Mouse (Mus musculus) MEL (cell line): ENCODE measurements around the gene Ctdnep1. TPM values are rescaled to one million over a fixed set of nuclear protein-coding genes. Genes with fewer than 3 reads are reported as not detected.

Experiments used
- DNase-seq: peaks from one replicate; pipeline ENCODE4 v3.0.0; 2011; ENCODE audit warnings: low read depth, low spot score
- H3K27ac ChIP-seq: 2 replicates; pipeline ENCODE4 v1.5.1; 2012; ENCODE audit warnings: low read depth, mild to moderate bottlenecking, control low read depth, low read length, moderate library complexity; ENCODE audit not compliant: control insufficient read depth
- H3K27me3 ChIP-seq, 2 experiments: fragments of 150-350 bp in 1 of 2; sonication (generic) in 1 of 2; 2 replicates each; pipeline ENCODE4 v1.6.1; 2012; ENCODE audit warnings: low read length in 2 of 2, mild to moderate bottlenecking in 2 of 2, improper control_type of control experiment in 1 of 2, moderate library complexity in 1 of 2; ENCODE audit not compliant: insufficient read depth in 2 of 2, control insufficient read depth in 1 of 2
- H3K36me3 ChIP-seq, 2 experiments: 2 replicates each; pipeline ENCODE4 v1.6.1; 2012 to 2014; ENCODE audit warnings: low read length in 2 of 2, improper control_type of control experiment in 1 of 2, inconsistent platforms in 1 of 2, mild to moderate bottlenecking in 1 of 2; ENCODE audit not compliant: insufficient read depth in 2 of 2, control insufficient read depth in 1 of 2
- H3K4me1 ChIP-seq, 2 experiments: fragments of 150-350 bp in 1 of 2; sonication (generic) in 1 of 2; 2 replicates each; pipeline ENCODE4 v1.6.1; 2012; ENCODE audit warnings: low read length in 2 of 2, improper control_type of control experiment in 1 of 2, mild to moderate bottlenecking in 1 of 2; ENCODE audit not compliant: insufficient read depth in 2 of 2, control insufficient read depth in 1 of 2
- H3K4me3 ChIP-seq, 2 experiments: fragments of 150-350 bp in 1 of 2; sonication (generic) in 1 of 2; 2 replicates each; pipeline ENCODE4 v1.5.1; 2012; ENCODE audit warnings: low read depth in 2 of 2, low read length in 2 of 2, mild to moderate bottlenecking in 2 of 2, moderate library complexity in 2 of 2, control low read depth in 1 of 2, improper control_type of control experiment in 1 of 2; ENCODE audit not compliant: control insufficient read depth in 1 of 2, insufficient read depth in 1 of 2
- H3K79me2 ChIP-seq: 2 replicates; pipeline ENCODE4 v1.6.1; 2012; ENCODE audit warnings: mild to moderate bottlenecking, low read length, moderate library complexity; ENCODE audit not compliant: control insufficient read depth, poor library complexity, insufficient read depth
- H3K9ac ChIP-seq: 2 replicates; pipeline ENCODE4 v1.6.1; 2012; ENCODE audit warnings: low read depth, mild to moderate bottlenecking, control low read depth, low read length, moderate library complexity; ENCODE audit not compliant: control insufficient read depth, poor library complexity, severe bottlenecking
- H3K9me3 ChIP-seq: fragments of 150-350 bp; sonication (generic); replicated peaks from 2 replicates; pipeline ENCODE4 v1.6.1; 2012; ENCODE audit warnings: mild to moderate bottlenecking, low read length, improper control_type of control experiment, moderate library complexity; ENCODE audit not compliant: insufficient read depth
- CHD1 ChIP-seq: IDR thresholded peaks from 2 replicates; pipeline ENCODE4 v1.6.1; 2012; ENCODE audit warnings: low read depth, mild to moderate bottlenecking, inconsistent platforms, low read length, improper control_type of control experiment
- CHD2 ChIP-seq: IDR thresholded peaks from 2 replicates; pipeline ENCODE4 v1.6.1; 2011; ENCODE audit warnings: low read length, improper control_type of control experiment
- CTCF ChIP-seq, 3 experiments: IDR thresholded peaks in 2 of 3; conservative IDR thresholded peaks in 1 of 3; 2 replicates each; pipeline ENCODE4 v1.5.1; 2011 to 2012; ENCODE audit warnings: low read length in 3 of 3, low read depth in 2 of 3, mild to moderate bottlenecking in 2 of 3, improper control_type of control experiment in 1 of 3, inconsistent platforms in 1 of 3, mixed read lengths in 1 of 3, moderate library complexity in 1 of 3; ENCODE audit not compliant: control insufficient read depth in 1 of 3, insufficient read depth in 1 of 3, poor library complexity in 1 of 3, severe bottlenecking in 1 of 3
- E2F4 ChIP-seq: IDR thresholded peaks from 2 replicates; pipeline ENCODE4 v1.6.1; 2011; ENCODE audit warnings: low read depth, low read length, improper control_type of control experiment, borderline replicate concordance
- ELF1 ChIP-seq: IDR thresholded peaks from 2 replicates; pipeline ENCODE4 v1.6.1; 2014; ENCODE audit warnings: low read depth, mild to moderate bottlenecking, inconsistent platforms, low read length, improper control_type of control experiment, moderate library complexity
- EP300 ChIP-seq, 2 experiments: IDR thresholded peaks; 2 replicates each; pipeline ENCODE4 v1.6.1; 2011; ENCODE audit warnings: improper control_type of control experiment in 2 of 2, low read length in 2 of 2, low read depth in 1 of 2, mild to moderate bottlenecking in 1 of 2
- ETS1 ChIP-seq: IDR thresholded peaks from 2 replicates; pipeline ENCODE4 v1.6.1; 2012; ENCODE audit warnings: low read depth, mild to moderate bottlenecking, inconsistent platforms, low read length, improper control_type of control experiment, moderate library complexity
- HCFC1 ChIP-seq: IDR thresholded peaks from 2 replicates; pipeline ENCODE4 v1.6.1; 2012; ENCODE audit warnings: low read depth, mild to moderate bottlenecking, inconsistent platforms, low read length, improper control_type of control experiment, moderate library complexity
- JUND ChIP-seq: IDR thresholded peaks from 2 replicates; pipeline ENCODE4 v1.6.1; 2011; ENCODE audit warnings: low read depth, mild to moderate bottlenecking, improper control_type of control experiment, low read length
- KAT2A ChIP-seq: conservative IDR thresholded peaks from 2 replicates; pipeline ENCODE4 v1.6.1; 2012; ENCODE audit warnings: low read depth, low read length, improper control_type of control experiment, inconsistent platforms
- MAFK ChIP-seq: IDR thresholded peaks from 2 replicates; pipeline ENCODE4 v1.6.1; 2011; ENCODE audit warnings: low read depth, mild to moderate bottlenecking, low read length, improper control_type of control experiment, borderline replicate concordance
- MXI1 ChIP-seq: IDR thresholded peaks from 2 replicates; pipeline ENCODE4 v1.6.1; 2011; ENCODE audit warnings: mild to moderate bottlenecking, low read depth, low read length, improper control_type of control experiment
- MYB ChIP-seq: IDR thresholded peaks from 2 replicates; pipeline ENCODE4 v1.6.1; 2011; ENCODE audit warnings: mild to moderate bottlenecking, low read depth, low read length, improper control_type of control experiment
- MYC ChIP-seq: IDR thresholded peaks from 2 replicates; pipeline ENCODE4 v1.6.1; 2011; ENCODE audit warnings: low read depth, mild to moderate bottlenecking, low read length, improper control_type of control experiment, moderate library complexity
- NELFE ChIP-seq: IDR thresholded peaks from 2 replicates; pipeline ENCODE4 v1.6.1; 2011; ENCODE audit warnings: low read depth, low read length, improper control_type of control experiment
- NRF1 ChIP-seq: IDR thresholded peaks from 2 replicates; pipeline ENCODE4 v1.6.1; 2014; ENCODE audit warnings: low read depth, mild to moderate bottlenecking, inconsistent platforms, low read length, improper control_type of control experiment, moderate library complexity; ENCODE audit not compliant: poor library complexity, insufficient read depth, severe bottlenecking
- POLR2A ChIP-seq, 2 experiments: IDR thresholded peaks; 2 replicates each; pipeline ENCODE4 v1.6.1; 2011 to 2012; ENCODE audit warnings: low read length in 2 of 2, mild to moderate bottlenecking in 2 of 2, control low read depth in 1 of 2, improper control_type of control experiment in 1 of 2, low read depth in 1 of 2, moderate library complexity in 1 of 2; ENCODE audit not compliant: control insufficient read depth in 1 of 2, insufficient read depth in 1 of 2, poor library complexity in 1 of 2
- POLR2AphosphoS2 ChIP-seq: IDR thresholded peaks from 2 replicates; pipeline ENCODE4 v1.6.1; 2011; ENCODE audit warnings: low read length, improper control_type of control experiment
- RAD21 ChIP-seq: IDR thresholded peaks from 2 replicates; pipeline ENCODE4 v1.6.1; 2011; ENCODE audit warnings: mild to moderate bottlenecking, low read depth, low read length, improper control_type of control experiment
- RCOR1 ChIP-seq: IDR thresholded peaks from 2 replicates; pipeline ENCODE4 v1.6.1; 2012; ENCODE audit warnings: low read depth, mild to moderate bottlenecking, inconsistent platforms, low read length, improper control_type of control experiment
- SMC3 ChIP-seq: IDR thresholded peaks from 2 replicates; pipeline ENCODE4 v1.6.1; 2011; ENCODE audit warnings: low read depth, low read length, improper control_type of control experiment
- TAL1 ChIP-seq: IDR thresholded peaks from 2 replicates; pipeline ENCODE4 v1.6.1; 2012; ENCODE audit warnings: mild to moderate bottlenecking, inconsistent platforms, low read length, moderate library complexity, mixed read lengths
- TCF12 ChIP-seq: IDR thresholded peaks from 2 replicates; pipeline ENCODE4 v1.6.1; 2014; ENCODE audit warnings: low read depth, mild to moderate bottlenecking, inconsistent platforms, low read length, improper control_type of control experiment, moderate library complexity
- UBTF ChIP-seq: IDR thresholded peaks from 2 replicates; pipeline ENCODE4 v1.6.1; 2012; ENCODE audit warnings: low read depth, mild to moderate bottlenecking, inconsistent platforms, low read length, improper control_type of control experiment, moderate library complexity, borderline replicate concordance; ENCODE audit not compliant: insufficient read depth
- USF1 ChIP-seq: IDR thresholded peaks from 2 replicates; pipeline ENCODE4 v1.6.1; 2014; ENCODE audit warnings: low read depth, mild to moderate bottlenecking, inconsistent platforms, low read length, improper control_type of control experiment, moderate library complexity
- USF2 ChIP-seq, 2 experiments: IDR thresholded peaks; 2 replicates each; pipeline ENCODE4 v1.6.1; 2011 to 2012; ENCODE audit warnings: improper control_type of control experiment in 2 of 2, low read length in 2 of 2, borderline replicate concordance in 1 of 2, inconsistent platforms in 1 of 2, low read depth in 1 of 2, mild to moderate bottlenecking in 1 of 2; ENCODE audit not compliant: insufficient read depth in 1 of 2
- ZC3H11A ChIP-seq: IDR thresholded peaks from 2 replicates; pipeline ENCODE4 v1.6.1; 2012; ENCODE audit warnings: low read depth, mild to moderate bottlenecking, inconsistent platforms, low read length, improper control_type of control experiment
- ZKSCAN1 ChIP-seq: IDR thresholded peaks from 2 replicates; pipeline ENCODE4 v1.6.1; 2012; ENCODE audit warnings: low read depth, mild to moderate bottlenecking, inconsistent platforms, low read length, improper control_type of control experiment, moderate library complexity
- ZMIZ1 ChIP-seq: IDR thresholded peaks from 2 replicates; pipeline ENCODE4 v1.6.1; 2012; ENCODE audit warnings: low read depth, mild to moderate bottlenecking, inconsistent platforms, low read length, improper control_type of control experiment, moderate library complexity
- ZNF384 ChIP-seq: IDR thresholded peaks from 2 replicates; pipeline ENCODE4 v1.6.1; 2012; ENCODE audit warnings: low read depth, mild to moderate bottlenecking, inconsistent platforms, low read length, improper control_type of control experiment
- polyA plus RNA-seq, 2 experiments: library from polyadenylated mRNA; stranded (reverse) in 1 of 2; unstranded in 1 of 2; fragments of >175 nt in 1 of 2; fragments of >200 nt in 1 of 2; gene quantifications; 2 replicates each; pipeline versions ENCODE4 v1.2.1 to v1.2.4; 2012; ENCODE audit warnings: low replicate concordance in 2 of 2, low read depth in 1 of 2; ENCODE audit not compliant: insufficient read length in 2 of 2, insufficient read depth in 1 of 2, missing spikeins in 1 of 2
- total RNA-seq: library from RNA; depleted of rRNA; stranded (reverse); fragments of 300-350 nt; gene quantifications from 2 replicates; pipeline ENCODE4 v1.2.3, GENCODE M21; 2012

Gene Ctdnep1
- total and polyA plus RNA-seq, 3 experiments, result 47.3 to 133 TPM; not detected in 1

DNA sequence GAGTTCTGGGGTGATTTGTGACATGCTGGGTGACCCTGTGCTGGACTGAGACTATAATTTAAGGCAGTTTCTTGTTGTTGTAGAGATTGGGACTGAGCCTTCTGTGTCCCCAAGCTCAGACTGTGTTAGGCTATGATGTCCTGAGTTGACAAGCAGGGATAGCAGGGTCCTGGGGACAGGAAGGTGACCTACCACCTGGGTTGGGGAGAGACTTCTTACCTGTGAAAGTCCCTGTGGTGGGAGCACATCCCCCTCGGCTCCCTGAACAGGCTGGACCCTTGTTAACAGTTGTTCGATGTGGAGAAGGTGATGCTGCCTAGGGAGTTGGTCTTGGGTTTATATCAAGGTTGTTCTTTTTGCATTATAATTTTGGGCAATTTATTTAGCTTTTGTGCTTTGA lies 21.5 kb downstream of the Ctdnep1 start:
- Histone ChIP-seq H3K9me3 (no peaks in the 10 kb centered on the region), H3K4me1 (peaks cover 16 to 36% of the 10 kb centered on the region in 2 experiments), H3K27ac (no peak overlapping the region), H3K9ac (no peak overlapping the region), H3K36me3 (peaks cover 8 to 37% of the 10 kb centered on the region in 2 experiments), H3K4me3 (no peak overlapping the region), H3K79me2 (peaks cover 35% of the 10 kb centered on the region), H3K27me3 (no peaks in the 10 kb centered on the region)
- TF ChIP-seq NELFE (no peak), ZNF384 (no peak), RCOR1 (no peak), TCF12 (no peak), ZMIZ1 (no peak), E2F4 (no peak), ZKSCAN1 (no peak), USF1 (no peak), POLR2A (IDR thresholded peaks at IDR 0.05; ENCODE audit: control insufficient read depth in 1 of 2, insufficient read depth in 1 of 2, low read depth in 1 of 2, low read length in 2 of 2, poor library complexity in 1 of 2) (no peak), ETS1 (no peak), MYC (no peak), KAT2A (no peak), CHD2 (no peak), MXI1 (no peak), CHD1 (no peak), ELF1 (no peak), MAFK (no peak), JUND (no peak), UBTF (no peak)
- DNase-seq, result no peak

DNA sequence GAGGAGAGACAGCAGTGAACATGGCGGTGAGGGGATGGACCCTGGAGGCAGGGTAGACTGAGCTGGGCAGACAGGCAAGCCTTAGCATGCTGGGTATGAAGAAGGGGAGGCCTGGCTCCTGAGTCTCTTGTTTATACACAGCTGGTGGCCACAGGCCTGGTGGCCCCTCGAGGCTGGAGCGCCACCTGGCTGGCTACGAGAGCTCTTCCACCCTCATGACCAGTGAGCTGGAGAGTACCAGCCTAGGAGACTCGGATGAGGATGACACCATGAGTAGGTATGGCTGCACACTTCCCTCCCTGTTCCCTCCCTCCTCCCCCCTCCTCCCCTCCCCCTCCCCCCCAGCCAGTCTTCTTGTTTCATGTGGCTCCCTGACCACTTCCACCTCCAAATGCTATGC lies 24.6 kb downstream of the Ctdnep1 start:
- peaks cover 34% of the 10 kb centered on the region for H3K79me2 ChIP-seq
- H3K27ac ChIP-seq, result no peak overlapping the region
- no peaks in the 10 kb centered on the region for H3K27me3 ChIP-seq
- H3K9ac ChIP-seq, result no peak overlapping the region
- H3K36me3 ChIP-seq, result peaks cover 4 to 10% of the 10 kb centered on the region in 2 experiments
- TF ChIP-seq EP300 (IDR thresholded peaks at IDR 0.05; ENCODE audit: low read depth in 1 of 2, low read length in 2 of 2) (no peak), NELFE (no peak), POLR2AphosphoS2 (no peak), CTCF (IDR thresholded peaks at IDR 0.05 in 2 of 3, conservative IDR thresholded peaks at IDR 0.05 in 1 of 3; ENCODE audit: control insufficient read depth in 1 of 3, insufficient read depth in 1 of 3, low read depth in 2 of 3, low read length in 3 of 3, poor library complexity in 1 of 3, severe bottlenecking in 1 of 3) (peak in 2 of 3 experiments; percentile 48 to 65; a peak in 4 of 6 replicates), ZMIZ1 (no peak), MYB (no peak), TAL1 (no peak), CHD1 (no peak), ELF1 (no peak), SMC3 (peak; percentile 53), NRF1 (no peak), USF1 (no peak), RAD21 (peak; percentile 23), HCFC1 (no peak), USF2 (IDR thresholded peaks at IDR 0.05; ENCODE audit: borderline replicate concordance in 1 of 2, insufficient read depth in 1 of 2, low read depth in 1 of 2, low read length in 2 of 2) (no peak), MYC (no peak), ZC3H11A (0 out of 2 replicates have a peak, but pooled peaks have one; percentile 4)
- H3K4me3 ChIP-seq, result no peak overlapping the region
- peak; percentile 34 for DNase-seq
- no peaks in the 10 kb centered on the region for H3K9me3 ChIP-seq
- peaks cover 8 to 11% of the 10 kb centered on the region in 2 experiments; a peak in 3 of 4 replicates for H3K4me1 ChIP-seq
